Mouse (Mus musculus) forebrain, embryonic 11.5 days (tissue): ENCODE results near the gene Tmem109. TPM values are rescaled to one million over a fixed set of nuclear protein-coding genes. Genes with fewer than 3 reads are reported as not detected.

ENCODE experiments used
- ATAC-seq: fragments of 200-750 bp; cut with Nextera tagmentation; replicated peaks from 2 replicates; pipeline ENCODE4 v1.8.0; 2017; ENCODE audit warnings: moderate TSS enrichment; ENCODE audit not compliant: low FRiP score
- DNase-seq: peaks from one replicate; pipeline ENCODE4 v3.0.0-alpha.2; 2017; ENCODE audit warnings: low spot score
- H3K27ac ChIP-seq: fragments of 300-500 bp; sonication (generic); 2 replicates; pipeline ENCODE4 v1.5.1; 2014; ENCODE audit warnings: low read depth, low read length
- H3K27me3 ChIP-seq: fragments of 300-500 bp; sonication (generic); 2 replicates; pipeline ENCODE4 v1.6.1; 2014; ENCODE audit warnings: mild to moderate bottlenecking, low read length, mixed read lengths; ENCODE audit not compliant: control insufficient read depth, insufficient read depth
- H3K36me3 ChIP-seq: fragments of 300-500 bp; sonication (generic); 2 replicates; pipeline ENCODE4 v1.6.1; 2014; ENCODE audit warnings: mild to moderate bottlenecking, low read length, moderate library complexity, mixed read lengths; ENCODE audit not compliant: control insufficient read depth, insufficient read depth
- H3K4me1 ChIP-seq: fragments of 300-500 bp; sonication (generic); replicated peaks from 2 replicates; pipeline ENCODE4 v1.6.1; 2014; ENCODE audit warnings: low read length, mixed read lengths; ENCODE audit not compliant: control insufficient read depth, insufficient read depth
- H3K4me2 ChIP-seq: fragments of 300-500 bp; sonication (generic); 2 replicates; pipeline ENCODE4 v1.6.1; 2014; ENCODE audit warnings: low read depth, mild to moderate bottlenecking, low read length, moderate library complexity, mixed read lengths; ENCODE audit not compliant: severe bottlenecking
- H3K4me3 ChIP-seq: fragments of 300-500 bp; sonication (generic); 2 replicates; pipeline ENCODE4 v1.5.1; 2014; ENCODE audit warnings: low read depth, low read length
- H3K9ac ChIP-seq: fragments of 300-500 bp; sonication (generic); 2 replicates; pipeline ENCODE4 v1.6.1; 2014; ENCODE audit warnings: low read length
- H3K9me3 ChIP-seq: fragments of 300-500 bp; sonication (generic); 2 replicates; pipeline ENCODE4 v1.6.1; 2016; ENCODE audit warnings: low read length, mixed read lengths; ENCODE audit not compliant: control insufficient read depth
- WGBS: fragments of 180-500 bp; shearing (Covaris S2); extraction: QIAGEN DNeasy Blood & Tissue Kit; methylation state at CpG from one replicate; pipeline ENCODE4 v1.1.7; 2014; 5-methylcytosine and 5-hydroxymethylcytosine counted together
- polyA plus RNA-seq: library from polyadenylated mRNA; unstranded; fragments of >200 nt; fragmentation: Nextera tagmentation; extraction: Ambion mirVana; gene quantifications from 2 replicates; pipeline ENCODE4 v1.2.1, GENCODE M21; 2014

The Tmem109 gene
- polyA plus RNA-seq, 1 experiment from 2014 or later: 44.3 TPM

- Histone ChIP-seq H3K36me3 (peaks cover 25% of the 10 kb centered on the region), H3K4me2 (no peak overlapping the region), H3K9me3 (no peaks in the 10 kb centered on the region), H3K4me1 (peaks cover 2% of the 10 kb centered on the region; the same call in 1 of the 2 replicates), H3K4me3 (no peak overlapping the region), H3K27ac (no peak overlapping the region), H3K27me3 (no peaks in the 10 kb centered on the region), H3K9ac (no peak overlapping the region)
- WGBS: 91% methylated on average over 6 of the region's 6 CpGs
- DNase-seq (no peak), ATAC-seq (no peak)
Measured at GRCm38 (mm10) chr19:10900315-10900714, 18.5 kb upstream of the Tmem109 start.

- Histone ChIP-seq H3K27me3 (no peaks in the 10 kb centered on the region), H3K4me3 (no peak overlapping the region), H3K4me1 (peaks cover 2% of the 10 kb centered on the region; the same call in 1 of the 2 replicates), H3K4me2 (no peak overlapping the region), H3K36me3 (peaks cover 13% of the 10 kb centered on the region; the same call in 1 of the 2 replicates), H3K9me3 (no peaks in the 10 kb centered on the region), H3K9ac (no peak overlapping the region), H3K27ac (no peak overlapping the region)
- WGBS: 93% methylated on average over 8 of the region's 8 CpGs
- ATAC-seq (no peak), DNase-seq (no peak)
Measured at GRCm38 (mm10) chr19:10897491-10897890, 15.7 kb upstream of the Tmem109 start.

- Histone ChIP-seq H3K27me3 (no peaks in the 10 kb centered on the region), H3K9me3 (no peaks in the 10 kb centered on the region), H3K4me3 (no peak overlapping the region; the same call in 1 of the 2 replicates), H3K27ac (no peak overlapping the region), H3K36me3 (peaks cover 13% of the 10 kb centered on the region; the same call in 1 of the 2 replicates), H3K4me2 (no peak overlapping the region), H3K9ac (no peak overlapping the region), H3K4me1 (peaks cover 2% of the 10 kb centered on the region; the same call in 1 of the 2 replicates)
- WGBS: 85% methylated on average over 7 of the region's 7 CpGs
- DNase-seq (no peak), ATAC-seq (no peak)
Measured at GRCm38 (mm10) chr19:10896849-10897248, 15.0 kb upstream of the Tmem109 start.

GRCm38 (mm10) chr19:10895708-10896107 is 13.9 kb upstream of the Tmem109 start:
- 4% methylated on average over 16 of the region's 16 CpGs for WGBS
- peak; percentile 4; the same call in 1 of the 2 replicates for ATAC-seq

GRCm38 (mm10) chr19:10895016-10895528 is 13.3 kb upstream of the Tmem109 start, which contains the start of gene Prpf19:
Gene Prpf19, plus strand, starts transcription at chr19:10895231.
- peak within 1 kb of the TSS; percentile 68 for H3K4me2 ChIP-seq
- H3K36me3 ChIP-seq: no peaks in the 10 kb centered on the region; the same call in 1 of the 2 replicates
- peak within 1 kb of the TSS; percentile 90 for H3K9ac ChIP-seq
- peak; percentile 94 for ATAC-seq
- peak within 1 kb of the TSS; percentile 74 for H3K4me3 ChIP-seq
- no peaks in the 10 kb centered on the region for H3K27me3 ChIP-seq
- peak; percentile 98 for DNase-seq
- peak within 1 kb of the TSS; percentile 88 for H3K27ac ChIP-seq
- H3K4me1 ChIP-seq: peaks cover 2% of the 10 kb centered on the region; the same call in 1 of the 2 replicates
- WGBS: under 1% methylated on average over 42 of the region's 43 CpGs
- no peaks in the 10 kb centered on the region for H3K9me3 ChIP-seq

More at GRCm38 (mm10) chr19:10895708-10896107, 13.9 kb upstream of the Tmem109 start:
- peaks cover 6% of the 10 kb centered on the region; the same call in 1 of the 2 replicates for H3K36me3 ChIP-seq
- H3K4me2 ChIP-seq: peak overlapping the region; percentile 68
- H3K9me3 ChIP-seq: no peaks in the 10 kb centered on the region
- H3K27me3 ChIP-seq: no peaks in the 10 kb centered on the region
- H3K4me1 ChIP-seq: peaks cover 2% of the 10 kb centered on the region; the same call in 1 of the 2 replicates
- H3K27ac ChIP-seq: peak overlapping the region; percentile 88
- no peak for DNase-seq
- peak overlapping the region; percentile 74 for H3K4me3 ChIP-seq
- peak overlapping the region; percentile 90 for H3K9ac ChIP-seq

DNA sequence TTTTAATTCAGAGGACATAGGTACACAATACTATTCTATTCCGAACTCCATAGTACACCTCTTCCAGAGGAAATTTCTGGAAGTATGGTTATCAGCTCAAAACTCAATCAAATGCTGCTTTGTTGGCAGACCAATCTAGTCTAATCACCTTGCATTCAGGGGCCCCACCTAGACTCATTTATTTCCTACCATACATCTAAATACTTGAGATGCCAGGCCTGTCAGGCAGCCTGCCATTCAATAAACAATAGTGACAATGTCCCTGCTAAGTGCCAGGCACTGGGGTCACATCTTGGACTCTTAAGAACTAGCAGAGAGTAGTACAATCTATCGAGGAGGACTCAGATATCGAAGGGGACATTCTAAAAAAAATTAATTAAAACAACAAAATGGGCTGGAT is 10.4 kb upstream of the Tmem109 start:
- Histone ChIP-seq H3K4me2 (no peak overlapping the region), H3K9me3 (no peaks in the 10 kb centered on the region), H3K9ac (no peak overlapping the region), H3K27ac (no peak overlapping the region), H3K4me1 (peaks cover 2% of the 10 kb centered on the region; the same call in 1 of the 2 replicates), H3K4me3 (no peak overlapping the region), H3K36me3 (no peaks in the 10 kb centered on the region; the same call in 1 of the 2 replicates), H3K27me3 (no peaks in the 10 kb centered on the region)
- 88% methylated on average over 3 of the region's 3 CpGs for WGBS
- DNase-seq (no peak), ATAC-seq (no peak)

DNA sequence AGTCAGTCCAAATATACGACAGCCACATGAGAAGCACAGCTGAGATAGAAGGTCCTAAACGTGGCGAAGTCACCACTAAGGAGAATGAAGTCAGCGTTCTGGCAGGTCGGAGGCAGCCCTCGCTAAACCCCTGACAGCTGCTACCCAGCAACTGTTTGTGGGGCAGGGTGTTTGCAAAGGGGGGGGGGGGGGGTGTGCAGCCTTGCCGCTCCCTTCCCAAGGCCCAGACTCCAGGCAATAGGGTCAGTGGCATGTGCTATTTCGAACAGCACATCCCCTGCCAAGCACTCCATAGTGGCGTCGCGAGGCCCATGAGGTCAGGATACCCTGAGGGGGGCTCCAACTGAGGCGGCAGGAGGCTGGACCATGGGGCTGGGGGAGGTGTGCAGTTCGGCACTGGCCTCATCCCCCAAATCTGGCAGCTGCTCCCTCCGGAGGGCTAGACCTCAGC is 801 bp downstream of the Tmem109 start:
- peak overlapping the region; percentile 47 for H3K4me3 ChIP-seq
- ATAC-seq: no peak
- no peaks in the 10 kb centered on the region; the same call in 1 of the 2 replicates for H3K36me3 ChIP-seq
- no peak for DNase-seq
- H3K4me1 ChIP-seq: peaks cover 7% of the 10 kb centered on the region
- no peaks in the 10 kb centered on the region for H3K27me3 ChIP-seq
- H3K27ac ChIP-seq: peak overlapping the region; percentile 92
- H3K9ac ChIP-seq: peak overlapping the region; percentile 72
- 3% methylated on average over 14 of the region's 14 CpGs for WGBS
- no peaks in the 10 kb centered on the region for H3K9me3 ChIP-seq
- H3K4me2 ChIP-seq: peak overlapping the region; percentile 86

DNA sequence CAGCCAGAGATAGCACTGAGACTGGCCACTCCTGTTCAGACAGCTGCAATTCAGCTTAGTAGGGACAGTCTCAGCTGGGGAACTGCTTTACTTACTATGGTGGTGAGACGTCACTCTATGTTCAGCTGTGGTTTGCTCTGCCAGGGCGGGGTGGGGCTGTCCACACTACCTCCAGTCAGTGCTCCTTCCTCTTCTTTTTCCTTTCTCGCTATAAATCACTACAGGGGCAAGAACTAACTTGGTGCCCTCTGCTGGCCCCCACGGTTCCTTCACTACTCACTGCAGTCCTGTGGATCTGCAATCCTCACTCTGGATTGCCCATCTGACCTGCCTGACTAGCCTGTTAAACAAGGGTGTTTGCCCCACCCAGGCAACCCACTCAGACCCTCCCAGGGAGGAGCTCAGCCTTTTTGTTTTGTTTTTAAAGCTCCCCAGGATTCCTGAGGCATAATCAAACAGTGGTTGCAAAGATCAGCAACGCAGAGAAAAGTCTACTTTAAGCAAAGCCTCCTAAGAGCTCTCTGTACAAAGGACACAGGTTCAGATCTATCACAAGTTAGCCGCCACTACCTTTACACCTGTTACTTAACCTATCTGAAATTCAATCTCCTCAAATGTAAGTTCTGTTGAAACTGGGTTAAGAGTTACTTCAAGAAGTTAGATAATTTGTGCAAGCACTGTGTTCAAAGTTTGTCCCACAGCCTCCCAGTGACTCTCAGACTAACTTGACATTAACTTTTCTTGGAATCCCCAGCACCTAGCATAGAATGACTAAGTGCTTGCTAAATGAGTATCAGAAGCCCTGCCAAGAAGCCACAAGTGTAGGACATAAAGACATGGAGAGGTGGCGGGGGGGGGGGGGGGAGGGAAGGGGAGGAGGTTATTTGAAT is 1.5 kb downstream of the Tmem109 start:
- peak overlapping the region; percentile 47 for H3K4me3 ChIP-seq
- peak overlapping the region; percentile 86 for H3K4me2 ChIP-seq
- 44% methylated on average over 7 of the region's 7 CpGs for WGBS
- H3K36me3 ChIP-seq: no peaks in the 10 kb centered on the region; the same call in 1 of the 2 replicates
- H3K27ac ChIP-seq: peak overlapping the region; percentile 92; the same call in 1 of the 2 replicates
- no peak for DNase-seq
- no peaks in the 10 kb centered on the region for H3K9me3 ChIP-seq
- 0 out of 2 replicates have a peak, but pooled peaks have one; percentile 0 for ATAC-seq
- peaks cover 7% of the 10 kb centered on the region for H3K4me1 ChIP-seq
- H3K27me3 ChIP-seq: no peaks in the 10 kb centered on the region
- H3K9ac ChIP-seq: peak overlapping the region; percentile 72; the same call in 1 of the 2 replicates
